Mouse (Mus musculus) erythroblast, embryonic 14.5 days (primary cell): ENCODE results near the gene Edn2.

ENCODE experiments used
- GATA1 ChIP-seq: IDR thresholded peaks from 2 replicates; pipeline ENCODE4 v1.6.1; 2012; ENCODE audit warnings: low read length, inconsistent platforms, mixed read lengths
- TAL1 ChIP-seq: IDR thresholded peaks from 3 replicates; pipeline ENCODE4 v1.6.1; 2012; ENCODE audit warnings: low read length, inconsistent platforms, mixed read lengths

DNA sequence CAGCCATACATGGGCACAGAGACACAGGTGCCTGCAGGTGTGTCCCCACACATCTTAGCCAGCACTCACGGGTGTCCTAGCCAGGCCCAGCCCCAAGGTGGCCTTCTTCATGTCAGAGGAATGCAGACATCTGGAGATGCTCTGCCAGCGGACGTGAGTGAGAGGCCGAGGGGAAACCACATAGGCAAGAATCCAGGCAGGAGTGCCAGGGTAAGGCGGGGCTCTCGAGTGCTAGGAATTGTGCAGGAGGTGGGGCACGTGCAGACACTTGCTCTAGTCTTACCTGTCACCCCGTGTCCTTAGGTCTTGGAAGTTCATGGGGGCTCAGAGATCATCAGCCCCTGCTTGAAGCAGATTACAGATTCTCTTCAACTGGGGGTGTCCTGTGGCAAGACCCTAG, 15.1 kb upstream of the Edn2 start:
- TF ChIP-seq GATA1 (no peak), TAL1 (no peak)
